Mouse (Mus musculus) spleen, postnatal 4 days (tissue): Measurements from ENCODE around the gene Micall1.

Experiments used
- DNase-seq, 2 experiments: peaks; one replicate each; pipeline ENCODE4 v3.0.0; 2022; ENCODE audit warnings: low spot score in 2 of 2

Gene Micall1

DNA sequence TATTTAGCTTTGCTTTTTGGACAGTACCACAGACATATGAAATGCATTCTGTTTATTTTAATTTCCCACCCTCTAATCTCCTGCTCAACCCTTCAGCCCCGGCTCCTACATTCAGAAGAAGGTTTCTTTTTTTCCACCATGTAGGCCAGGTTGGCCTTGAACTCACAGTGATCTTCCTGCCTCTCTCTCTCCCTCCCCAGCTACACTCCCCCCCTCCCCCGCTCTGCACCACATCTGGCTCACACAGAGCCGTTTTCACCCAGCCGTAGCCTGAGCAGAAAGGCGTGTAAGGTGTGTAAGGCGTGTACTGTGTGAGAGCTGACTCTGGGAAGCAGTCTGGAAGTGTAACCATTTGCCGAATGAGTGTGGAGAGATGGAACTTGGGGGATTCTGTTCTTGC, 20.6 kb downstream of the Micall1 start:
- DNase-seq: no peak

DNA sequence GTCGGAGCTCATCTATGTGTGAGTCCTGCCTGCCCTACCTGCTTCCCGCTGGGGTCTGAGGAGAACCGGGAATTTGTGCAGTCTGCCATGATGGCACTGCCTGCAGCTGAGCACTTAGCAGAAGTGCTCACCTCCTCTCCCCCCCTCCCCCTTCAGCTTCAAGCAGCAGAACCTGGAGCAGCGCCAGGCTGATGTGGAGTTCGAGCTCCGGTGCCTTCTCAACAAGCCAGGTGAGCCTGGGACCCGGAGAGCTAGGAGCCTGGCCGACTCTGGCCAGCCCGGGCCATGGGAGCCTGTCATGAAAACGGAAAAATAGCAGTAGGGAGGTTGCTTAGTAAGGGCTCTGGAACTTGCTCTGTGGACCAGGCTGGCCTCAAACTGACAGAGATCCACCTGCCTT, 22.1 kb downstream of the Micall1 start:
- DNase-seq: no peak

DNA sequence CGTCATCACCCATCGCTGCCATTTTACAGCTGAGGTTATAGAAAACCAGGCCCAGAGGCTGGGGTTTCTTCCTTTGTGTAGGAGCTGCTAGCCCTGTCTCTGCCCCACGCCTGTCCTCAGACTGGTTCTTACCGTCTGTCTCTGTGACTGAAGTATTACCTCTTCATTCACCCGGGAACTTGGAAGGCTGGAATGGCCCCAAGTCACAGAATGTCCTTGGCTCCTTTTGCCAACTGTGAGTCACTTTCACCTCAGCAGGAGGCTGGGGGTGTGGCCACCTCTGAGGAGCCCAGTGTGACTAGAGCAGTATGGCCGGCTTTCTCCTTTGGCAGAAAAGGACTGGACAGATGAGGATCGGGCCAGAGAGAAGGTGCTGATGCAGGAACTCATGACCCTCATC, 22.7 kb downstream of the Micall1 start:
- no peak for DNase-seq

DNA sequence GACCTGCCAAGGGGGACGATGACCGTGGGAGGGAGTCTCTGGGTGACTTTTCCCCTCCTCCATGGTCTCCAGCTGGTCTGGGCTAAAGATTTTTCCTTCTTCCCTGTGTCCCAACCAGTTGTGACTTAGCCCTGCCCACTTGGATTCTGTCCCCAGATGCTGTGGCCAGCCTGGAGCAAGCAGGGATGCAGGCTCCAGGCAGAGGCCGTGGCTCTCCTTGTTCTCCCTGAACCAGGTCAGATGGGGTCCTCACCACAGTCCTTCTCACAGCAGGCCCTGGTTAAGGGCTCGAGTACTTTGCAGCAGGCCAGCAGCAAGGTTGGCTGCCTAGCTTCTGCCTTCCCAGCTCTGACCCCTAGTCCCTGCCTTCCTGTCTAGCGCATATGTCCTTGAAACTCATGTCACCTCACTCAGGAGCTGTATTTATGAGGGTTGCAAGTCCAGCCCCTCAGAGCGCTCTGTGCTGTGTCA, 24.5 kb downstream of the Micall1 start:
- no peak for DNase-seq

DNA sequence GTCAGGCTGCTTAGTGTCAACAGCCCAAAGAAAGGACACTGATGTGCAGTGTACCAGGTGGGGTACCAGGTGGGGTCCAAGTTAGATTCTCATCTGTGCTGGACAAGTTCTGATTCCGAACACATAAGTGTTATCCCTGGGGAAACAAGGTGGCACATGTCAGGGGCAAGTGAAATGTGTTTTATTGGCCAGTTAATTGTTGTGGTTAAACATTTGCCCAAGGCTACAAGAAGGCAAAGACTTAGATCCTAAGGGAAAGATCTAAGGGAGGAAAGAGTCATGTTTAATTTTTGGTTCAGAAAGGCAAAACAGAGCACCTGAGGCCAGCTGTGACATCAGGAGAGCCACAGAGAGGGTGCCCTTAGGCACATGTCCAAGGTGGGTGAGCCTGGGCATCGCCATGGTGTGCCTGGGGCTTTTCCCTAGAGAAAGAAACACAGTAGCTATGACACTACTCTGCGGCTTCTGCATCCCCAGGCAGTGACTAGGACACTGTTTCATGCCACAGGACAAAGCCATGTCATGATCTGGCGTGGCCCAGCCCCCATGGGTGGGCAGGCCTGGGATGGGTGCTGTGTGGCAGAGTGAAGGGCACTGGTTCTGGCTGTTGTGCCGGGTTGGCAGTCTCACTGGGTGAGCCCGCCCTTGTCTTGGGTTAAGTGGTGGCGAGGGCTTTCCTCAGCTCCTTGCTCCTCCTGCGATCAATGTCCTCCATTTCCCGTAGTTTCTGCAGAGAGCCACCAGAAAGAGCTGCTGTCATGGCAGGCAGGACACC, 26.0 kb downstream of the Micall1 start:
- DNase-seq: no peak

DNA sequence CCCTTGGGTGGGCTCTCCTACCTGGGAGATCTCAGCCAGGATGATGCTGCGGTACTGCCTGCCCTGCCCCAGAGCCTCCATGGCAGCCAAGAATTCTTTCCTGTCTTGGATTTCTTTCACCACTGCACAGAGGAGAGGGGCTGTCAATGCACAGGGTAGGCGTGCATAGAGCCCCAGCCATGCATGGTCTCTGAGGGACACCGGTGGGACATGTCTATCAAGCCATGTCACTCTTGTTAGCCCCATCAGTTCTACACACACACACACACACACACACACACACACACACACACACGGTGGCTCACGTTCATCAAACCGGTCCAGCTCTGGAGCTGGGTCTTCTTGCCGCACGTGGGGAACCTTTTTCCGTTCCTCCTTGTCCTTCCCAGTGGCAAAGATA, 26.6 kb downstream of the Micall1 start:
- no peak for DNase-seq

DNA sequence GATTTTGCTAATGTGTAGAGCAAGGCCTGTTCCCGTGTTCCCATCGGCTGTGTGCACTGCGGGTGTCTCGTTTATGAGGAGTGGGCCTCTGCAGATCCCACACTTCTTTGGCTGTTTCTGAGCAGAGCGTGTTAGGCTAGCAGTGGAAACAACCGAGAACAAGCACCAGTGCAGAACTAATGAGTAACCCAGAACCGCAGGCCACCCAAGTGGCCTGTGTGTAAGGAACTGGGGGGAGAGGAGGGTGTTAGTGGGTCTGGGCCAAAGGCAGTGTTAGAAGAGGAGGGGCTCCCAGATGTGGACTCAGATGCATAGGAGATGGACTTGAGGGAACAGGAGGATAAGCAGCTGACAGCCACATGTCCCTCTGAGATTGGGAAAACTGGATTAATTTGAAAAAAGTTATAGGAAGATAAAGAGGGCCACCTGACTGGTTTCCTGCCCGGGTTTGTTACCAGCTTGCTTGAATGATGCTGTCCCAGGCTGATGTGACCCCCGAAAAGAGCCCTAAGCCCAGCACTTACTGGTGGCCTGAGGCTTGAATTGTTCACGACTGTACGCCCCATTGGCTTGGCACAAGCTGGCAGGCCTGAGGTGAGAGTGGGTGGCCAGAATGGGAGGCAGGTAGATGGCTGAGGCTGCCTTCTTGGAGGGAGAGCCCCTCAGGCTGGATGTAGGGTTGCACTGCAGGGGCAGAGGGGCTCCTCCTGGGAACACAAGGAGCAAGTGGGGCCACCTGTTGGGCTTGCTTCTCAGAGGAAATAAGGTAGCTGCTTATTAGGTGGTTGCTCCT, 27.3 kb downstream of the Micall1 start:
- no peak for DNase-seq

DNA sequence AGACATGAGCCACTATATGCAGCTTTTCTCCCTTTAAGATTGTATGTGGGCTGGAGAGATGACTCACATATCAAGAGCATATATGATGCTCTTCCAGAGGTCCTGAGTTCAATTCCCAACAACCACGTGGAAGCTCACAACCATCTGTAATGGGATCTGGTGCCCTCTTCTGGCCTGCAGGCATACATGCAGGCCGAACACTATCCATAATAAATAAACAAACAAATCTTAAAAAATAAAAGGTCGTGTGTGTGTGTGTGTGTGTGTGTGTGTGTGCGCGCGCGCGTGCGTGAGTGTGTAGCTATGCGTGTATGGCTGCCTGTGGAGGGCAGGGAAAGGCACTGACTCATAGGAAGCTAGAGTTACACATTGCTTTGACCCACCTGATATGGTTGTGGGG, 30.9 kb downstream of the Micall1 start:
- no peak for DNase-seq

DNA sequence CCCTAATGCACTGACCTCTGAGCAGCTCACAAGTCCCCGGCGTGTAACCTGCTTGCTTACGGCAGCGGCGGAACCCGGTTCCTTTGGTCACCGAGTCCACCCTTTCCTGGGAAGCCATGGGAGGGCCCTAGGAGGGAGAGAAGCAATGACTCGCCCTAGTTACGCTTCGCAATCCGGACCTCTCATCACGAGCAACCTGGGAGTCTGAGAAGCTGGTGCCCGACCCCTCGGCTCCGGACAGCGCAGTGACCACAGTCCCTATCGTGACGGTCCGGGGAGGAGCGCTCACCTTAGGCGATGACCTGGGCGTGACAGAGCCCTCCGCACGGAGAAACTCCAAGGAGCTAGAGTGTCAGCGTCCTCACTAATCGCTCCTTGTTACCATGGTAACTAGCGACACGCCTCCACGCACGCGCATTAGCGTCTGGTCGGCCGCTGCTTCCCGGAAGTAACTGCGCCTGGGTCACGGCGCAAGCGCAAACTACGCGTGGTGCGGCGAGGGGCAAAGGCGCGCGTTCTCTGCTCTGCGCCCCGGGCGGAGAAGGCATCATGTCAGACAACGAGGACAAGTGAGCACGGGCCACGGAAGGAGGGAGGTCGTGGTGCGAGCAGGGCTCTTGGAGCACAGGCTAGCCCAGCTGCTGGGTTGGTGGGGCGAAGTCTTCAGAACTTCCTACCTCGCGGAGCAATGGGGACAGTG, 32.3 kb downstream of the Micall1 start, which contains the start of the genes Polr2f and 1700088E04Rik:
TSS of gene Polr2f (plus strand) at position 144 of the 700 bp plus-strand sequence.
TSS of gene 1700088E04Rik (minus strand) at position 388 of the 700 bp plus-strand sequence.
- DNase-seq: peak; percentile 93 to 98

DNA sequence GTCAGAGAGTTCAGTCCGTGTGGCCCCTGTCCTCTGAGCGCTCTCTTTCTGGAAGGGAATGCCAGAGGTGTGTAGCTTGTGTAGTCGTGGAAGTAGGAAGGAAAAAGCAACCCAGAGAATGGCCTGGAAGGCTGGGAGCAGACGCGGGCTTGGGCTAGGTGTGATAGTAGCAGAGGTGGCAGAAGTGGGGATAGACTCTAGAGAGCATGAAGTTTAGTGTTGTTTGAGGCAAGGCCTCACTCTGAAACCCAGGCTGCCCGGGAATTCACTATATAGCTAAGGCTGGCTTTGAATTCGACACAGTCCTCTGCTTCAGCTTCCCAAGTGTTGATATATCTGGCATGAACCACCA, 32.8 kb downstream of the Micall1 start:
- no peak for DNase-seq

DNA sequence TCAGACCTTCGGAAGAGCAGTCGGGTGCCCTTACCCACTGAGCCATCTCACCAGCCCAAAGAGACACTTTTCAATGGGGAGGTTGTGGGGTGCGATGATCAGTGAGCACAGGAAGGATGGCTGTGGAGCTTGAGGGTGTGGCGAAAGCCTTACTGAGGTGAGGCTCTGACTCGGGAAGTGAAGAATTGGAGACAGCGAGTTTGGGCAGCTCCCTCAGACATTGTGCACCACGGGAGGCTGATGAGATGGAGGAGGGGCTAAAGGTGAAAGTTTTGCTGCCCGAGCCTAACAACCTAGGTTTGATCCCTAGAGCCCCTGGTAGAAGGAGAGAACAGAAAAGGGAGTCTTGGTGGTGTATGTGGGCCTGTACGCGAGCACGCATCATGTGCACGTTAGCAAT, 34.6 kb downstream of the Micall1 start:
- DNase-seq: no peak

DNA sequence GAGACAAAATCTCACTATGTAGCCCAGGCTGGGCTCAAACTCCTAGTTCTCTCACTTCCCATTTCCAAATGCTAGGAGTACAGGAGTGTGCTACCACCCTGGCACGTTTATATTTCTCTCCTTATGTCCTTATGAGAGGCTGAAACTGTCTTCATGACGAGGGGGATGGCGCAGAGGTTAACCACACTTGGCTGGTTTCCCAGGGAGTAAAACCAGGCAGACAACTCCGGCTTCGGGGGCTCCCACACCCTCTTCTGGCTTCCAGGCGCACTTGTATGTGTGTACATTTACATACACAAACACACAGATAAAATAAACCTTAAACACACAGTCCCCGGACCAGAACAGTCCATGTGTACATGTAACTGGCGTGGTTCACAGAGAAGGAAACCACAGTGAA, 35.3 kb downstream of the Micall1 start:
- no peak for DNase-seq

DNA sequence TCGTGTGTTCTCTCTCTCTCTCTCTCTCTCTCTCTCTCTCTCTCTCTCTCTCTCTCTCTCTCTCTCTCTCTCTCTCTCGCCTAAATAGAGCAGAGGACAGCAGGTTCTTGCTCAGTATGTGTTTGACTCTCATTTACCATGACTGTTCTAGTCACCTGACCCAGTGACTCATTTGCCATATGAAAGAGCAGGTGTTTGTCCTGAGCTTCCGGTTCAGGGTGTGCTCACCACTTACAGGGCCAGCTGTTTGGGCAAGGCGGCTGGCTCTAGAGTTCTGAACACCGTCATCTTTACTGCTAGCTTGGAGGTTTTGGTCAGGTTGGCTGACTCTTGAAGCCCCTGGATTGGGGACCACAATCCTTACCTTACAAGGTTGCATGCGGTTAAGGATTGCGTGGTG, 36.8 kb downstream of the Micall1 start:
- DNase-seq: no peak

DNA sequence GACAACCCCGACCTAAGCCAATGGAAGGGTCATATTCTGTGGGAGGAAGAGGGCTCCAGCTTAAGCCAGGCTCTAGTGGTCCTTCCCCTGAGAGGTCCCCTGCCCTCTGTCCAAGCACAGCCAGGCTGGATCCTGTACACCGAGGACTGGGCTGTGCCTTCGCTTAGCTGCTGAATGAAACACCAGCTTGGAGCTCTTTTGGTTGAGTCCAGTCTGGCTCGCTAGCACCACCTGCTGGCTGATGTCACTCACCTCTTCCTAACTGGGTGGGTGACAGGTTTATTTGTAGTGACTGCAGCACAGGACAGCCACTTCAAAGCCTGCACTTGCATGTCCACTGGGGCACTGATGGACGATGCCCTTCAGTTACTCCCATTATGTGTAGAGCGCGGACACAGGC, 39.8 kb downstream of the Micall1 start:
- peak; percentile 74 to 93 for DNase-seq

DNA sequence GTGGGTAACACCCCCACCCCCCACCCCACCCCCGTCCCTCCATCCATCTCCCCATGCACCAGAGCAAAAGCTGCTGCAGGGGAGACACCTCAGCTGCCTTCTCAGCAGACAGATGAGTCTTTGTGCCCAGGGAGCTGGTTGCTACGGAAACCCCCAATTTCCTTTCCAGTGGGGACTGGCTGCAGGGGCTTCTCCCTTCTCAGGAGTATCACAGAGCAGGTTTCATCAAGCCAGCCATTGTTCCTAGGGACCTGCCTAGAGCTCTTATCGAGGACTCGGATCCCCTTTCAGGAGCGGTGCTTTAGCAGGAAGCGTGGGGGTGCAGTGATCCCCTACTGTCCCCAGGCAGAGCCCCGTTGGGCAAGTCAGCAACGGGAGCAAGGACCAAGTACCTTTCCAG, 43.2 kb downstream of the Micall1 start:
- DNase-seq: no peak

DNA sequence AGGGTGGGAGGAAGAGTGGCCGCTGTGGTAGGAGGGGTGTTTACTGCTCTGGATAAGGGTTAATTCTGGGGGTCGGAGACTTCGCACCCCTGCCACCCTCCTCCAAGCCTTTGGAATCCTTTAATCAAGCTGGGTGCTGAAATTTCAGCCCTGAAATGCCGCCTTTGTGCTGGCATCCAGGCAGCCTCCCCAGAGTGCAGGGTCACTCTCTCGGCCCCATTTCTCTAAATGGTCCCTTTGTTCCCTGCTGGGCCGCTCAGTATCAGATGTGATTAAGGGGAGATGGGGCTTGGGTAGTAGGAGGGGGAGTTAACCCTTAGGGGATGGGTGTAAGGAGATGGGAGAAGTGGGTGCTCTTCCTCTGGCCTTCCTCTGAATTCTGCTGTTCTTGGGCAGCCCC, 44.0 kb downstream of the Micall1 start:
- no peak for DNase-seq

DNA sequence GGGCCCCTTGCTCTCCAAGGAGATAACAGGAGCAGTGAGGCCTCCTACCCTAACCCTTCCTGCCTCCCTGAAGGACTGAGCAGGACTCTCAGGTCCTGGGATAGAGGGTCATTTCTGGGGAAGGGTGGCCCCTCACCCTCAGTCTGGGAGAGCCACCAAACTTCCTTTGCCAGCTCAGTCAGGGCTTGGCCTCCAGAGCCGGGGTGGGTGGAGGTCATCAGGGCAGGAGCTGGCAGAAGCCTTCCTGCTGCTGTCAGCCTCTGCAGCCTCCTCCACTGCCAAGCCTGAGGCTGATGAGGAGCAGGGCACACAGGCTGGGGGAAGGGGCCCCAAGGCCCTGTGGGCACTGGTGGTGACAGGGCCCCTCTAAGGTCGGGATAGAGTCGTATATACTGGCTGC, 46.9 kb downstream of the Micall1 start:
- DNase-seq: no peak

DNA sequence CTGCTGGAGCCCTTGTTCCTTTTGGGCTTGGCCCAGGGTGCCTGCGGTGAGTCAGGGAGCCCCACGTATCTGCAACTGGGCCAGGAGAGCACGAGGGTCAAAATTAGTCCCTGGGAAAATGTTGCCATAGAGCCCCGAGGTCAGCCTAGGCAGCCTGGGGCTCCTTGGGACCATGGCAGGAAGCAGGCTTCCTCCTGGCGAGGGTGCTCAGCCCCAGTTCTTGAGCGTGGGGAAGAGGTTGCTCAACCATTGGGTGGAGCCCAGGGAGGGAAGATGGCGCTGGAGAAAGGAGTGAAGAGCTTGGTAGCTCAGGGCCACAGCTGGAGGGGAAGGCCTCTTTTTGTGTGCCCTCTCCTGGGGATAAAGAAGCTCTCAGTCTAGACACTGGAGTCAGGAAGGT, 53.6 kb downstream of the Micall1 start:
- DNase-seq: no peak

DNA sequence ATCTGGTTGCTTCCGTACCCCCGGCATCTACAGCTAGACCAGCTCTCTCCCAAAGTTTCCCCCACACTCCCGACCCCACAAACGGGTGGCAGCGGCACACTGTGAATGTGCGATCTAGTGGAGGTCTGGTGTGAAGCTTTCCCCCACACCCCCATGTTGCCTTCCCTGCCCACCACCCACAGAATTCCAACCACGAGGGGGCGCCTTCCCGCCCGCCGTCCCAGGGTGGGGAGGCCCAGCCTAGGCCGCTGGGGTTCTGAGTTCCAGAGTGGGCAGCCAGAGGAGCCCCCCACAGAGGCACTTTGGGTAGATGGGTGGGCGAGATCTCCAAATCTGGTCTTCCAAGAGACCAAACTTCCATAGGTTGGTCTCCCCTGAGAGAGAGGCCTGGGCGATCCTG, 54.1 kb downstream of the Micall1 start:
- no peak for DNase-seq

DNA sequence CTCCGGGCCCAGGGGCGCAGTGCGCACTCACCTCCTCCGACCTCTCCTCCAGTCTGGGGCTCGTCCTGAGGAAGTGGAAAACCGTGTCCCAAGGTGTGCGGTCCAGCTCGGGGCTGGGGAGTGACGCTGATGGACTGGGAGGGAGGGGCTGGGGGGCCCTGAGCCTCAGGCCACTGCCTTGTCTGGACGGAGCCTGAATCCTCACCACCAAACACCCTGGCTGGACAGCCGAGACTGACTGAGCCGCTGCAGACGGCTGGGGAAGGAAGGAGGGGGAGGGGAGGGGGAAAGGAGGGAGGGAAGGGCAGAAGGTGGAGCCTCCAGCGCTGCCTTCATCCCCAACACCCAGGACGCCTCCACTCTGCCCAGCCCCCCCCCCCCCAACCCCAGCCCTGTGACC, 55.6 kb downstream of the Micall1 start:
- no peak for DNase-seq

DNA sequence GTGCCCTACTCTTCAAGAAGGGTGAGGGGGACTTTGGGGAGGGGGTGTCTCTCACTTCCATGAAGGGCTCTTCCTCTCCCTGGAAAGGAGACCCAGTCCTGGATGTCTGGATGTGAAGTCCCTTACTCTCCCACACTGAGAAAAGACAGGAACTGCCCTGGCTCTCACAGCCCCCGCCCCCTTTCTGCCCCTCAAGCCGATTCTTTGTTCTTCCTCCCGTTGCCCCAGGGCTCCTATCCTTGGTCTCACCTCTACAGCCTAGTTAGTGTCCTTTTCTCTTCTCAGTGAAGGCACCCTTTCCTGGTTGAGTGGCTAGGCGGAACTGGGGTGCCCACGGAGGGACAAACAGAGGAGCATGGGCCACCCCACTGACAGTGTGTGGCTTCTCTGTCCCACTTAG, 56.4 kb downstream of the Micall1 start, which contains the start of gene Sox10:
TSS of gene Sox10 (minus strand) at position 101 of the 400 bp plus-strand sequence.
- DNase-seq: no peak

DNA sequence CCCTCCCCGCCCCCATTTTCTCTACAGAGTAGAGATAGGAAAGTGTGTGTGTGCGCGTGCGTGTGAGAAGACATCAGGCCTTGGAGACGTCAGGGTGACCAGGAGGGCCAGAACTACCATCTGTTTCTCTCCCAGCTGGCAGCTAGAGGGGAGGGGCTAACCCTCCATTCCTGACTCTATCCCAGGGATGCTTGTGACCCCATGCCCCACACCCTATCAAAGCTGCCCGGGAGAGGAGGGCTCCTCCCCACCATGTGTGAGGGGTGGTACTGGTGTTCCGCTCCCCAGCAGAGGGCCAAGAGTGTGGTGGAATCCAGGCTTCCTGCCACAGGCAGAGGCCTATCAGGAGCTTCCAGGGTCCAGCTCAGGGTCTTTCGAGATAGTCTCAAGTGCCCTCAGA, 58.0 kb downstream of the Micall1 start:
- no peak for DNase-seq
